Mouse (Mus musculus): ENCODE results near the gene Tnfaip1. TPM values are rescaled to one million over a fixed set of nuclear protein-coding genes. Genes with fewer than 3 reads are reported as not detected.

Gene Tnfaip1
- polyA plus RNA-seq (2012; rRNA removed), result 10.0 and 10.2 TPM in 2 replicates

DNA sequence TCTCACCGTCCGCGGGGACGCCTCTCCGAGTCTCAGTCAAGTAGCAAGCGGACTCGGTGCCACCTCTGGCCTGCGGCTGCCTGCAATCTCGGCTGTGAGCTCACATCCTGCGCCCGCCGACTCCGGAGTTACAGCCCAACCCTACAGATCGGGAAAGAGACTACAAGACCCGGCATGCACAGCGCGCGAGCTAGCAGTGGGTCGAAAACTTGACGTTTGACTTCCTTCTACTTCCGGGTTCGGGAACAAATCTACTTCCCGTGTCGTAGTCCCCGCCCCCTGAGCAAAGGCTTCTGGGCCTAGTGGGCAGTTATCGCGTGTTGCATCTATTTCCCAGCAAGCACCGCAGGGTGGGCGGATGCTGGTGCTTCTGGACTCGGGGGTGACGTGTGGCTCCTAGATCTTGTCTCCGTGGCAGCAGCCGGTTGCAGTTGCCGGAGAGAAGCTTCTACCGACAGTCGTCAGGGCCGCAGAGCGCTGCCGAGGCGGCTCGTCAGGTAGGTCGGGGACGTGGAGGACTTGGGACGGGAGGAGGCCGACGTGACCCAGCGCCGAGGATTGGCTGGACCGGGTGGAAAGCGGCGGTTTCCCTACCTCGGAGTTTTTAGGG lies at the start of gene Tnfaip1, which contains the start of gene Ift20:
Tnfaip1 (minus strand) TSS at position 253 of the 610 bp plus-strand sequence.
Ift20 (plus strand) TSS at position 282 of the 610 bp plus-strand sequence.

DNA sequence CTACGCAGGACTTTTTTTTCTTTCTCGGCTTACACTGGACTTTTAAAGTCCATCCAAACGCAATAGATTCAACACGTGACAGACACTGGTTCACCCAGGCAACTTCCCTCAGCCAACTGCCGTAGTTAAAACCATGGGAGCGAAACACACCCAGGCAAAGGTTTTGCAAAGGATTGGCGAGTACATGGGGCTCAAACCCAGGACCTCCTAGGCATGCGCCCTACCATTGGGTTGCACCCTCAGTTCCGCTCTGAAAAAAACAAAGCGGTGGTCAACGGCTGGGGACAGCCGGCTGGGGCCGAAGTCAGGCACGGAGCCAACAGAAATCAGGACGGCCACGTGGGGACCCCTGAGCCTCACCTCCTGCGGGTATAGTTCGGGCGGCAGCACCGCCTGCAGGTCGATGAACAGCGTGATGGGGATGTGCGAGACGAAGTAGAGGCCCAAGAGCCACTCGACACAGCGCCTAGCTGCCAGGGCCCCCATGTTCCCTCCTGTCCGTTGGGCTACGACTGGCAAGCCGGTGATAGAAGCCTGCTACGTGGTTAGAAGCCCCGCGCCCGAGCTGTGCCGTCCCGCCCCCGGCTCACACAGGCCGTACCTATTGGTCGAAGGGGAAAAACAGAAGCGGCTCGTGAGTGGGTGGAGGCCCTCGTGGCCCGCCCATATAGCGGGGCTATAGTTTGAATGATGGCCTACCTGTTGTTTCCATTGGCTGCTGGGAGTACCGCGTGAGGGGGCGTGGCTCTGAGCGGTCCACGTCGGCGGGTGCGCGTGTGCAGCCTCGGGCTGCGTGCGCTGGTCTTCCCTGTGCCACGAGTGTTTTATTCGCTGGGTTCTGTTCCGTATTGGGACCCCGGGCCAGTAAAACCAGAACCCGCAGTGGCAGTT lies 14.3 kb upstream of the Tnfaip1 start, which contains the start of gene Tmem97:
Tmem97 (minus strand) TSS at position 610 of the 891 bp plus-strand sequence.

DNA sequence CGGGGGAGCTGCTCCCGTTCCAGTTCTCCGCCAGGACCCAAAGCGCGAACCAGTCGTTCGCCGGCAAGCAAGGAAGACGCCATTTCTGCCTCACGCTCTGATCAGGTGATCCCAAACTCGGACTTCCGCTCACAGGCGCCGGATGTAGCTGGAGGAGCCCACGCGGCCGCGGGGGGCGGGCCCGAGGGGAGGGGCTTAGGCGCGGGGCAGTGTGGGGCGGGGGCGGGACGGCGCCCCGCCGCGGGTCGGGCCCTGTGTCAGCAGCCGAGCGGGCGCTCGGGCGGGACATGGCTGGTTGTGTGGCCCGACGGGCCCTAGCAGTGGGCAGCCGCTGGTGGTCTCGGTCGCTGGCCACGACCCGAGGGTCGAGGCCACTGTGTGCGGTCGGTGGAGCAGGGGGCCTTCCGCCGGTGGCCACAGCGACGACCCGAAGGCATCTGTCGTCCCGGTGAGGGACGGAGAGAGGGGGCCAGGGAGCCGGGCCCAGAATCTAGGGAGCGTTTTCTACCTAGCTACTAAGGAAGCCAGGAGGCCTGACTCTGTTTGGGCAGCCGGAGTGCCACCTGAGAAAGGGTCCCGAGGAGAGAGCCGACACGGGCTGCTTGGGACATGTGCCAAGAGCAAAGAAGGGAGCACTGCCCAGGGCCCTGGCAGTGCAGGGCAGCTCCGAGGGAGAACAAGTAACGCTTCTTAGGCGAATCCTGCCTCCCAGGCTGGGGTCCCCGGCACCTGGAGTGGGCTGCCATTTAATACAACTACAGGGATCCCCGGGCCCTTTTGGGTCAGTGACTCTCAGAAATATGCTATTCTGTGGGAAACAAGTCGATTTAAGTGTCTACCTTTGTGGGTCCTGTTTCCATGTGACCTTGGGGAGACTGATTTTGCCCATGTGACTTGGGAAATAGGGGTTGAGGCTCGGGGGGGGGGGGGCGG lies 23.8 kb downstream of the Tnfaip1 start, which contains the start of the genes Tmem199 and Poldip2:
Tmem199 (minus strand) TSS at position 148 of the 933 bp plus-strand sequence.
Poldip2 (plus strand) TSS at position 169 of the 933 bp plus-strand sequence.

DNA sequence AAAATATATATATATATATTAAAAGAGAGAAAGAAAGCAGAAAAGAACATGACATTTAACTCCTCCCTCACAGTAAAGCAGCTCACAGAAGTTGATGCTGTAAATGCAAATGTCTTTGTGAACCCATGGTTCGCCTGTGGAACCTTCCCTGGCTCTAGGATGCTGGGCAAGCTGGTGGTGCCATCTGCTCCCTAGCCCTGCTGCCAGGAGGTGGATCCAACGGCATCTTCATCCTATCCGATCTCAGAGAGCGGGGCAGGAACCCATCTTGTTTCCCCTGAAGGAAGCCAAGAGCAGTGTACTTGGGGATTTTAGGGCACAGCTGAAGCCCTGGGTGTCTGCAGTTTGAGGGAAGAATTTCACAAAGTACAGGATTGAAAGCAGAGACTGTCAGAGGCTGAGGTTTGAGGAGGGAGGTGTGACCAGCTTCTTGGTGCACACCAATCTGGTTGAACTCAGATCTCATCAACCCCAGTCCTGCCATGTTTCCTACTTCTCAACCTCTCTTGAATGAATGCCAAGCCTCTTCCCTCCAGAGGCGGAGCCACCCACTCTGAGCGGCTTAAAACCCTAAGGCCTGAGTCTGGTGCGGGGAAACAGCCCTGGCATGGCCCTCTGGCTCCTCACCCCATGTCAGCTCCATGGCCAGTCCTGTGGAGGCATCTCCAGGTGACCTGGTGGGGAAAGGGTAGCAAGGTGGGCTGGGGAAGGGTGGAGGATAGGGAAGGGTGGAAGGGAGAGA lies 33.1 kb downstream of the Tnfaip1 start, which contains the start of gene Sebox:
Sebox (plus strand) TSS at position 539 of the 742 bp plus-strand sequence.

DNA sequence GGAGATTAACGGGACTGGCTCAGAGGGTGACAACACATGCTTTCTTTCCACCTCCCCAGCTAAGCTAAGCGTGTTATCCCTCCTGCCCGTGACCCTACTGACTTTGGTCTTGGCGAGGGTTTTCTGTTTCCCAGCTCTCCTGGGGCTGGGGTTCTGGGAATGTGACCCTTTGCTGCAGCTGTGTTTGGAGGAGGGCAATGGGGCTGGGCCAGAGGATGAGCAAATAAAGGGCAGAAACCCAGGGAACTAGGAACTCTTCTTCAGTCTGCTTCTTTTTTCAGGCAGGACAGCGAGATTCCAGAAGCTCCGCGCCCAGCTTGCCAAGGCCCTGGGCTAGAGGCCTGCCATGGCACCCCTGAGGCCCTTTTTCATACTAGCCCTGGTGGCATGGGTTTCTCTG lies 37.1 kb downstream of the Tnfaip1 start, which contains the start of gene Vtn:
Vtn (plus strand) TSS at position 88 of the 400 bp plus-strand sequence.

DNA sequence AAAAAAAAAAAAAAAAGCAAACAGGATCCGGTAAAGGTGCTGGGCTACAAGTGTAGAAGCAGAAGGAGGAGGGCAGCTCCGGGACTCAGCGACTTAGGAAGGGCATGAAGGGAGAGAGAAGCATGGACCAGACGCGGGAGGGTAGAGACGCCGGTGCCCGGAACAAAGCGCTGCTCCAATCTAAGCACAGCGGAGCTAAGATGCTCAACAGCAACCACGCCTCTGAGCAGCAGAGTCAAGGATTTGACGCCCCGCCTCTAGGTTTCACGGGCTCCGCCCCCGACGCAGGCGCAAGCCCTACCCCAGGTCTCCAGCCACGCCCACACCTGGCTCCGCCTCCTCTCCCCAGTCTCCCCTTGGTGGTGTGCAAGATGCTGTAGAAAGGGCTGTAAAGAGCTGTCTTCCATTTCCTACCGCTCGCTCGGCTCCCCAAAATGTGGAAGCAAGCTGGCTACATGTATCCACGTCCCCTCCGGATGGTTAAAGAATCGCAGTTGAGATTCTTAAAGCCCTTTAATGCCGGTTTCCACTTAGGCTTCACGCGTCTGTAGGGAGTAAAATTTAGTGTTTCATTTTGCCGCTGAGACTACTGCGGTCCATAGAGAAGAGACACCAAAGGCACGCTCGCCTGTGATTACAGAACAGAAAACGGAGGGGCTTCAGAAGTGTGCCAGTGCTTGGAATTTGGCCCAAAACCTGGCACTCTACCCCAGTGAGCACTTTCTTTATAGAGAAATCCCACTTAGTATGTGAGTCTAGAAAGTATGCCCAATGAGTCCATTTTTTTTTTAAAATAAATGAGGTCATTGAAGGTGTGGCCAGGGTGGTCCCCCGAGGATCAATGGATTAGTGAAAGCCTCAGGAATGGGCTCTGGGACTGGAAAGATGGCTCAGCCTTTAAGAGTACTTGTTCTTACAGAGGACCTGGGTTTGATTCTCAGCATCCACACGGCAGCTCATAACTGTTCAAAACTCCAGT lies 38.3 kb downstream of the Tnfaip1 start, which contains the start of gene Sarm1:
Sarm1 (minus strand) TSS at position 211 of the 979 bp plus-strand sequence.

Other genes starting within 250 kb of the Tnfaip1 start
- 0.15 and 0.20 TPM in 2 replicates for gene BC030499, start 245.5 kb downstream of the Tnfaip1 start, polyA plus RNA-seq (2012; rRNA removed)
- gene Spag5, start 234.8 kb downstream of the Tnfaip1 start, polyA plus RNA-seq (2012; rRNA removed), result 18.5 and 21.4 TPM in 2 replicates
- gene Aldoc, start 213.4 kb downstream of the Tnfaip1 start, polyA plus RNA-seq (2012; rRNA removed), result 25.4 and 34.5 TPM in 2 replicates
- 21.8 and 25.8 TPM in 2 replicates for gene Pigs, start 207.9 kb downstream of the Tnfaip1 start, polyA plus RNA-seq (2012; rRNA removed)
- 62.4 and 64.5 TPM in 2 replicates for gene Unc119, start 192.8 kb downstream of the Tnfaip1 start, polyA plus RNA-seq (2012; rRNA removed)
- not detected in 2 replicates for gene Foxn1, start 149.8 kb downstream of the Tnfaip1 start, polyA plus RNA-seq (2012; rRNA removed)
- gene Slc13a2, start 114.1 kb downstream of the Tnfaip1 start, polyA plus RNA-seq (2012; rRNA removed), result 0.03 and 0.06 TPM in 2 replicates
- 12.7 and 14.6 TPM in 2 replicates for gene Slc46a1, start 70.6 kb downstream of the Tnfaip1 start, polyA plus RNA-seq (2012; rRNA removed)
- 0.25 and 0.26 TPM in 2 replicates for gene Sarm1, start 38.6 kb downstream of the Tnfaip1 start, polyA plus RNA-seq (2012; rRNA removed)
- gene Vtn, start 37.2 kb downstream of the Tnfaip1 start, polyA plus RNA-seq (2012; rRNA removed), result 1,540 and 1,650 TPM in 2 replicates
- 0.09 and 0.22 TPM in 2 replicates for gene Sebox, start 32.9 kb downstream of the Tnfaip1 start, polyA plus RNA-seq (2012; rRNA removed)
- 13.8 and 13.9 TPM in 2 replicates for gene Tmem199, start 24.2 kb downstream of the Tnfaip1 start, polyA plus RNA-seq (2012; rRNA removed)
- 41.8 and 45.1 TPM in 2 replicates for gene Poldip2, start 24.1 kb downstream of the Tnfaip1 start, polyA plus RNA-seq (2012; rRNA removed)
- 47.4 and 51.1 TPM in 2 replicates for gene Ift20, start within 50 bp of the Tnfaip1 start, polyA plus RNA-seq (2012; rRNA removed)
- gene Tmem97, start 14.4 kb upstream of the Tnfaip1 start, polyA plus RNA-seq (2012; rRNA removed), result 68.7 and 70.8 TPM in 2 replicates
- gene Nlk, start 161.0 kb upstream of the Tnfaip1 start, polyA plus RNA-seq (2012; rRNA removed), result 4.9 and 5.5 TPM in 2 replicates
- 15.7 and 17.5 TPM in 2 replicates for gene Ccnq, start 215.4 kb upstream of the Tnfaip1 start, polyA plus RNA-seq (2012; rRNA removed)